Mouse (Mus musculus): Measurements from ENCODE around the gene Pisd. TPM values are rescaled to one million over a fixed set of nuclear protein-coding genes. Genes with fewer than 3 reads are reported as not detected.

The Pisd gene
- total and polyA plus RNA-seq, 3 experiments: 45.2 to 57.1 (median 52.1) TPM

GRCm38 (mm10) chr5:32784726-32785125, 720 bp downstream of the Pisd start:
- in situ Hi-C loops (cut with MboI; ENCODE audit: low pct_ligation_motif_present, low pct_unique_long_range_greater_than_20kb, low sequenced_read_pairs): no loop called here
- peak overlapping the region; percentile 74 for H3K9ac ChIP-seq (ENCODE audit: insufficient read depth, low read depth)
- no peaks in the 10 kb centered on the region for H3K9me3 ChIP-seq (replicated peaks; ENCODE audit: low read length)
- TF ChIP-seq MAZ (IDR thresholded peaks at IDR 0.05; ENCODE audit: low read depth, low read length): no peak
- no peak for TF ChIP-seq POLR2AphosphoS2 (IDR thresholded peaks at IDR 0.05; ENCODE audit: low read depth, low read length)
- no peak for TF ChIP-seq HCFC1 (IDR thresholded peaks at IDR 0.05; ENCODE audit: low read depth, low read length)
- TF ChIP-seq MYC (IDR thresholded peaks at IDR 0.05; ENCODE audit: low read depth, low read length): no peak
- no peak for TF ChIP-seq E2F4 (IDR thresholded peaks at IDR 0.05; ENCODE audit: insufficient replicate concordance, low read depth, low read length)
- no peak for TF ChIP-seq RAD21 (IDR thresholded peaks at IDR 0.05; ENCODE audit: low read depth, low read length)
- no peak for TF ChIP-seq BHLHE40 (IDR thresholded peaks at IDR 0.05; ENCODE audit: low read depth, low read length)
- no peak overlapping the region for H3K27ac ChIP-seq (ENCODE audit: insufficient read depth, low read depth)
- dilution Hi-C loops (cut with MboI; ENCODE audit: extremely low pct_ligation_motif_present, extremely low pct_unique_long_range_greater_than_20kb, low sequenced_read_pairs): no loop called here
- peak overlapping the region; percentile 86; the same call in 1 of the 2 replicates for H3K4me2 ChIP-seq (ENCODE audit: insufficient read depth, low read depth, poor library complexity, severe bottlenecking)
- H3K79me2 ChIP-seq (replicated peaks; ENCODE audit: control insufficient read depth, extremely low read depth, insufficient read depth, poor library complexity, severe bottlenecking): peaks cover 12% of the 10 kb centered on the region; the same call in 1 of the 2 replicates
- peaks cover 17 to 53% of the 10 kb centered on the region in 2 experiments for H3K36me3 ChIP-seq (replicated peaks in 1 of 2; ENCODE audit: control insufficient read depth in 1 of 2, insufficient read depth in 1 of 2, low read length in 1 of 2)
- no peak for DNase-seq (ENCODE audit: extremely low read depth)
- H3K27me3 ChIP-seq (replicated peaks): no peaks in the 10 kb centered on the region
- H3K4me1 ChIP-seq (ENCODE audit: control insufficient read depth in 1 of 2, insufficient read depth in 2 of 2): peaks cover 3 to 33% of the 10 kb centered on the region in 2 experiments; a peak in 3 of 4 replicates
- H3K4me3 ChIP-seq (replicated peaks in 1 of 3; ENCODE audit: low read depth in 2 of 3, low read length in 2 of 3, poor library complexity in 1 of 3): peak overlapping the region; percentile 85 to 94 (median 91)

GRCm38 (mm10) chr5:32781596-32781995, 3.9 kb downstream of the Pisd start:
- Histone ChIP-seq H3K36me3 (replicated peaks in 1 of 2; ENCODE audit: control insufficient read depth in 1 of 2, insufficient read depth in 1 of 2, low read length in 1 of 2) (peaks cover 4 to 62% of the 10 kb centered on the region in 2 experiments), H3K9me3 (replicated peaks; ENCODE audit: low read length) (no peaks in the 10 kb centered on the region), H3K9ac (ENCODE audit: insufficient read depth, low read depth) (no peak overlapping the region), H3K27me3 (replicated peaks) (no peaks in the 10 kb centered on the region), H3K4me2 (ENCODE audit: insufficient read depth, low read depth, poor library complexity, severe bottlenecking) (no peak overlapping the region), H3K27ac (ENCODE audit: insufficient read depth, low read depth) (no peak overlapping the region), H3K4me1 (ENCODE audit: control insufficient read depth in 1 of 2, insufficient read depth in 2 of 2) (peaks cover 3 to 48% of the 10 kb centered on the region in 2 experiments; a peak in 3 of 4 replicates), H3K79me2 (replicated peaks; ENCODE audit: control insufficient read depth, extremely low read depth, insufficient read depth, poor library complexity, severe bottlenecking) (peaks cover 12% of the 10 kb centered on the region), H3K4me3 (replicated peaks in 1 of 3; ENCODE audit: low read depth in 2 of 3, low read length in 2 of 3, poor library complexity in 1 of 3) (no peak overlapping the region)
- TF ChIP-seq HCFC1 (IDR thresholded peaks at IDR 0.05; ENCODE audit: low read depth, low read length) (no peak), ZKSCAN1 (IDR thresholded peaks at IDR 0.05; ENCODE audit: borderline replicate concordance, low read depth, low read length) (no peak), E2F4 (IDR thresholded peaks at IDR 0.05; ENCODE audit: insufficient replicate concordance, low read depth, low read length) (no peak)
- dilution Hi-C loops (cut with MboI; ENCODE audit: extremely low pct_ligation_motif_present, extremely low pct_unique_long_range_greater_than_20kb, low sequenced_read_pairs) (no loop called here), in situ Hi-C loops (cut with MboI; ENCODE audit: low pct_ligation_motif_present, low pct_unique_long_range_greater_than_20kb, low sequenced_read_pairs) (no loop called here)
- DNase-seq (ENCODE audit: extremely low read depth): no peak

- Histone ChIP-seq H3K4me2 (ENCODE audit: insufficient read depth, low read depth, poor library complexity, severe bottlenecking) (no peak overlapping the region), H3K9me3 (replicated peaks; ENCODE audit: low read length) (no peaks in the 10 kb centered on the region), H3K4me3 (replicated peaks in 1 of 3; ENCODE audit: low read depth in 2 of 3, low read length in 2 of 3, poor library complexity in 1 of 3) (no peak overlapping the region), H3K9ac (ENCODE audit: insufficient read depth, low read depth) (no peak overlapping the region), H3K4me1 (ENCODE audit: control insufficient read depth in 1 of 2, insufficient read depth in 2 of 2) (peaks cover 0 to 36% of the 10 kb centered on the region in 2 experiments; a peak in 1 of 4 replicates), H3K27ac (ENCODE audit: insufficient read depth, low read depth) (no peak overlapping the region), H3K79me2 (replicated peaks; ENCODE audit: control insufficient read depth, extremely low read depth, insufficient read depth, poor library complexity, severe bottlenecking) (peaks cover 16% of the 10 kb centered on the region), H3K27me3 (replicated peaks) (no peaks in the 10 kb centered on the region), H3K36me3 (replicated peaks in 1 of 2; ENCODE audit: control insufficient read depth in 1 of 2, insufficient read depth in 1 of 2, low read length in 1 of 2) (peaks cover 17 to 80% of the 10 kb centered on the region in 2 experiments)
- no peak for TF ChIP-seq MAFK (IDR thresholded peaks at IDR 0.05; ENCODE audit: insufficient replicate concordance, low read length)
- no peak for TF ChIP-seq CTCF (conservative IDR thresholded peaks at IDR 0.05 in 1 of 2, IDR thresholded peaks at IDR 0.05 in 1 of 2; ENCODE audit: low read depth in 2 of 2, low read length in 2 of 2)
- TF ChIP-seq CHD2 (IDR thresholded peaks at IDR 0.05; ENCODE audit: low read length): no peak
- TF ChIP-seq MAX (IDR thresholded peaks at IDR 0.05; ENCODE audit: low read length): no peak
- TF ChIP-seq POLR2A (IDR thresholded peaks at IDR 0.05; ENCODE audit: low read depth, low read length): no peak
- no peak for TF ChIP-seq SMC3 (IDR thresholded peaks at IDR 0.05; ENCODE audit: low read depth, low read length)
- in situ Hi-C loops (cut with MboI; ENCODE audit: low pct_ligation_motif_present, low pct_unique_long_range_greater_than_20kb, low sequenced_read_pairs): no loop called here
- dilution Hi-C loops (cut with MboI; ENCODE audit: extremely low pct_ligation_motif_present, extremely low pct_unique_long_range_greater_than_20kb, low sequenced_read_pairs): no loop called here
- no peak for DNase-seq (ENCODE audit: extremely low read depth)
Observed at GRCm38 (mm10) chr5:32778168-32778567, 7.3 kb downstream of the Pisd start.
